Mouse (Mus musculus) cerebellum, postnatal 4 days (tissue): ENCODE data around the gene Wdr83.
"Not testable (repeated sequence)": the region's sequence is repeated elsewhere in the genome, so short reads cannot be mapped to it uniquely, and the experiment has no call there.

Experiments
- DNase-seq, 2 experiments: peaks; one replicate each; pipeline ENCODE4 v3.0.0; 2022; ENCODE audit warnings: low spot score in 2 of 2, mixed read lengths in 1 of 2

Gene Wdr83

DNA sequence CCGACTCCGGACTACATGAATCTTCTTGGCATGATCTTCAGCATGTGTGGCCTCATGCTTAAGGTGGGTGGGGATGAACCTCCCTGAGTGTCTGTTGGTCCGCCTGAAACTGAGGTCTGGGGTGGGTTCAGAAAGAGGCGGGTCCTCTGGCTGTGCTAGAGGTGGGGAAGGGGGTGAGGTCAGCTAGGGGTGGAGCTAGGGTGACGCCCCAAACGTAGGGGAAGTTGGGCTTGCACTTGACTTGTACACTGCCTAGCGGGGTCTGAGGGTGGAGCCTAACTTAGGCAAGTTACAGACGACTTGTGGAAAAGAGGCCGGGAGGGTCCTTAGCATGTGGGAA, at the start of gene Wdr83:
TSS of gene Wdr83 (minus strand) at position 91 of the 340 bp plus-strand sequence.
- no peak for DNase-seq

DNA sequence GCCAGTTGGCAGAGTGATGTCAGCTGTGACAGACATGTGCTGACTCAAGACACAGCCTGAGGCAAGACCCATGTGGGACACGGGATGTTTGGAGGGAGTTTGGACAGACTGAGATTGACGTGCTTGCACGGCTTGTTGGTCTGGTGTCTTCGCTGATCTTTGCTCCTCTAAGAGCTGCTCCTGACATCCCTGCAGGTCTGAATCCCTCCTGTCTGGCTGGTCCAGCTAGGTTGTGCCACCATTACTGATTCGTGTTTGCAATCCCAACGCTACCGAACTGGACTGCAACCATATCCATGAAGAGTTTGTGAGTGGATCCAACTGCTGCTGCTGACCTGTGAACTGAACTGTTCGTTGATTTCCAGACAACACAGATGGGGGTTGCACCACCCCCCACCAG, 42.6 kb upstream of the Wdr83 start:
- no peak for DNase-seq

DNA sequence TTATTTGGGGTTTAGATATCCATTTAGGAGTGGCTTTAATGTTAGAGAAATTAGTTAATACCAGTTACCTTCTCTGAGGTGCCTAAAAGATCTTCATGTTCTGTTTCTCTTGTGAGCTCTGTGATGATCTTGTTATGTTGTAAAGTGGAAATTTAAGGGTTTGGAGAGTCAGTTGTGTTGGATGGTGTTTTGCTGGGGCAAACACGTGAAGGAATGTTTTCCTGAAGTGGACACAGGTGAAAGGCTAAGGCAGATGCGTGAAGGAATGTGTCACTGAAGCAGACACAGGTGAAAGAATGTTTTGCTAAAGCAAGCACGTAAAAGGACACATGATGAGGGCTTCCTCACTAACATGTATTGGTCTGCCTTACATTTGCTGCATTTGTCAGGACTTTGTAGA, 41.9 kb upstream of the Wdr83 start, which contains the start of gene Zfp791:
TSS of gene Zfp791 (minus strand) at position 101 of the 400 bp plus-strand sequence.
- no peak for DNase-seq

DNA sequence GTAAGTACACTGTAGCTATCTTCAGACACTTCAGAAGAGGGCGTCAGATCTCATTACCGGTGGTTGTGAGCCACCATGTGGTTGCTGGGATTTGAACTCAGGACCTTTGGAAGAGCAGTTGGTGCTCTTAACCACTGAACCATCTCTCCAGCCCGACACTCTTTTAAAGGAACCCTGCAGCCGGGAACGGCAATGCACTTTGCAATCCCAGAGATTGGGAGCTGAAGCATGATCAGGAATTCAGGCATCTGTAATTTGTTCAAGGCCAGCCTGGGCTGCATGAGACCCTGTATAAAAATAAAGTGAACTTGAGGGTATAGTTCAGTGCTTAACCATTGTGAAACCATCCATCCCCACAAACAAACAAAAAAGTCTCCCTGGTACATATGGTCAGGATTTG, 39.1 kb upstream of the Wdr83 start:
- not testable (repeated sequence) for DNase-seq

DNA sequence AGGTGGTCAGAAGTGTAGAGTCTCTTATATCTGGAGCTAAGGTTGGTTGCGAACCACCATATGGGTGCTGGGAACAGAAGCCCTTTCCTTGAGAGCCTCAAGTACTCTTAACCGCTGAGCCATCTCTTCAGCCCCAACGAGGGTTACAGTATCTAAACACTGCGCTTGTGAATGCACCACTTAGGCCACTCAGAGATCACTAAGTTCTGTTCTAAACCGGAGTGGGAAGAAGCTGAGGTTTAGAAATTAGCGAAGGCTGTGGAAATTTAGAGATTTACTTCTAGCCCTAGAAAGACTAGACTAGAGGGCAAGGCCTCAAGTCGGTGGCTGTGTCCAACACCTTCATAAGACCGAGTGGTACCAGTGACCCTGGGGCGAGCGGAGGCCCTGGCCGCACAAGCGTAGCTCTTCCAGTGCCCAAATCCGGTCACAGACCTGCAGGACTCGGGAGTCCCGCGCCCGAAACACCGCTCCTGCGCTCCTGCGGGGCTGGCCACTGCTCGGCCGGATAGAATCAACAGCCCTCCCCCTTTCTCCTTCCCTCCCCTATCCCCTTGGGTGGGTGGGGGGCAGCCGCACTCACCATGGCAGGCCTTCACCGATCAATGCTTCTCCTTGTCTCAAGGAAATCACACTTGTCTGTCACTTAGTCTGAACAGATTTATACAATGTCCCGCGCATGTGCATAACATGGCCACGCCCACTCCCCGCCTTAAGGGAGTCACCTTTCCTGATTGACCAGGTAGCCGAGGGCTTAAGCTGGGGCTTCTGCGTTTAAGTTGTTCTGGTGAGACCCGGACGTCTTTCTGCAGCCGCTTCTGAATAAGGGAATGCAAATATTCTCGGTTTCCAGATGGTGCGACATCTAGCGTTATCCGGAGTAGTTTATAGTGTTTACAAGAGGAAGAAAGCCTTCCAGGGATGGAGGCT, 38.2 kb upstream of the Wdr83 start:
- peak; percentile 43 to 67 for DNase-seq

DNA sequence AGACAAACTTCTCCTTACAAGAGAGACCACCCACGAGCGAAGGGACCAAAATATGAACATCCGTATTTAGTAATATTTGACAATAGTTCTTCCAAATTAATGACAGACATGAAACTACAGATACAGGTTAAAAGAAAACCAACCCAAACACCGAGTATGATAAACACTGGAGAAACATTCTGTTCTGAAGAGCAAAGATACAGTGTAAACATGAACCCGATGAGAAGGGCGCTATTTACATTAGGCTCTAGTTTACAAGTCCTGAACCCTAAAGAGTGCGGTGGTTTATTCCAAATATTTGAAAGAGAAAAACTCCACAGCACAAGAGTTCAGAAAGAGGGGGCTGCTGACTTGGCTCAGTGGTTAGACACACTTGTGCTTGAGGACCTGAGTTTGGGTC, 35.9 kb upstream of the Wdr83 start:
- no peak for DNase-seq

DNA sequence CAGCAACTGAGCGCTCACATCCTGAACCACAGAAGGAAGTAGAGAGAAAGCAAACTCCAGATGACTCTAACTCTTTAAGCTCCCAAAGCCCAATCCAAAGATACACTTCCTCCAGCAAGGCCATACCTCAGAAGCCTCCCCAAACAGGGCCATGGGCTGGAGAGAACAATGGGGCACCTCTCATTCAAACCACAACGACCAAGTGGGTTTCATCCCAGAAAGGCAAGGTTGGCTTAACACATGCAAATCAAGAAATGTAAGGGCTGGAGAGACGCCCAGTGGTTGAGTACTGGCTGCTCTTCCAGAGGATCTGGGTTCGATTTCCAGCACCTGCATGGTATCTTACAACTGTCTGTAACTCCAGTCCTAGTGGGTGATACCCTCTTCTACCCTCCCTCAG, 34.4 kb upstream of the Wdr83 start:
- DNase-seq, result no peak

DNA sequence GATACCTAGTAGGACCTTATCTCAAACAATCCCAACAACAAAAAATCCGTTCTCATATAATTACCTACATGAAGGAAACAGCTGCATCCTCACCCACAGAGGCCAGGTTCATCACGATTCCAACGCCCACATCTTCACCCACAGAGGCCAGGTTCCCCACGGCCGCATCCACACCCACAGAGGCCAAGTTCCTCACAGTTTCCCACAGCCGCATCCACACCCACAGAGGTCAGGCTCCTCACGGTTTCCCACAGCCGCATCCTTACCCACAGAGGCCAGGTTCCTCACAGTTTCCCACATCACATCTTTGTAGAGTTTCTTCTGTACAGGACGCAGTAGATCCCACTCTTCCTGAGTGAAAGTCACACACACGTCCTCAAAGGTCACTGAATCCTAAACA, 32.1 kb upstream of the Wdr83 start:
- DNase-seq, result no peak

DNA sequence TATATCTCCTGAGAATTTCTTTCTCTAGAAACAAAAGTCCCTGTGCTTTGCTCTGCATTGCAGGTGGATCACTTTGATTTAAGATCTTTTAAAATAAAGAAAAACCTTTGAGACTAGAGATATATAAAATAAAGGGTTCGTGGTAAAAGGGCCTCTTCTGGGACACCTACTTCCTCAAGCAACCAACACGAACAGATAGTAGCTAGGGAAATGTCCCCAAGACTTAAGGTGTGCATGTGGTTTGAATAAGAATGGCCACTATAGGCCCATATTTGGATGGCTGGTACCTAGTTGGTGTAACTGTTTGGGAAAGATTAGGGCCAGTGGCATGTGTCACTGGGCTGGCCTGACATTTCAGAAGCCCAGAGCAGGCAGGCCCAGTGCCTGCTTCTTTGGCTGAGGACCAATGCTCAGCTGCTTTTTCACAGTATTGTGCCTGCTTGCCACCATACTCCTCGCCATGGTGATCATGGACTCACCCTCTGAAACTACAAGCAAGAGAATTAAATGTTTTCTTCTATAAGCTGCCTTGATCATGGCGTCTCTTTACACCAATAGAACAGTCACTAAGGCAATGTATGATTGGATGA, 19.1 kb upstream of the Wdr83 start:
- no peak for DNase-seq

DNA sequence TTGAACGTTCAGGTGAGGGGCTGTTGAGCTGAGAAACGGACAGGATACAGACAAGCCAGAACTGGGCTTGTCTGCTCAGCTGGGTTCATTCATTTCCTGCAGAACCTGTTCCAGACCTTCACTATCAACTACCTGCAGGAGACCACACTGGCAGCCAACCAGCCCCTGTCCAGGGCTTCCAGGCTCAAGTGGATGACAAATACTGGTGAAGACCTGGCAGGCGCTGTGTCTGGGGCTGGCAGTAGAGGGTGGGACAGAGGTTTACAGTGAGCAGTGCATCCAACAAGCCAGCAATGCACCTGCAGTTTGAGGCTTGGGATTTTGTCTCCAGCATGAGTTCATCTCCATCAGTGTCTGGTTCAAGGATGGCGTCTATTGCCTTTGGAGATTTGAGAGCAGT, 15.7 kb upstream of the Wdr83 start:
- no peak for DNase-seq

DNA sequence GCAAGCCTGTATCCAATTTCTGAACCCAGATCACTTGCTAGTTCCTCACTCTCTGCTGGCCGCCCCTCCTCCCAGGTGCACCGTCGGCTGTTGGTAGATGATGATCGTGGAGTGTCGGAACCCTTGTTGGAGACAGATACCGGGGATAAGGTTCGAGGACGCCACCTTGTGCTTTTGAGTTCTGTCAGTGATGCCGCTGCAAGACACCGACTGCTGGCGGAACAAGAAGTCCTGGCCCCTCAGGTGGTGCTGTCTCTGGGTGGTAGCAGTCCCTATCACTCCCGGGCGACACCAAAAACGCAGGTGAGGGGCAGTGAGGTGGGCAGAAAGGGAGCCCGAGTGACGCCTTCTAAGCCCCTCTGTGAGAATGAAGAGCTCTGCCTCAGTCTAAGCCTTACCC, 15.1 kb upstream of the Wdr83 start:
- DNase-seq, result no peak

DNA sequence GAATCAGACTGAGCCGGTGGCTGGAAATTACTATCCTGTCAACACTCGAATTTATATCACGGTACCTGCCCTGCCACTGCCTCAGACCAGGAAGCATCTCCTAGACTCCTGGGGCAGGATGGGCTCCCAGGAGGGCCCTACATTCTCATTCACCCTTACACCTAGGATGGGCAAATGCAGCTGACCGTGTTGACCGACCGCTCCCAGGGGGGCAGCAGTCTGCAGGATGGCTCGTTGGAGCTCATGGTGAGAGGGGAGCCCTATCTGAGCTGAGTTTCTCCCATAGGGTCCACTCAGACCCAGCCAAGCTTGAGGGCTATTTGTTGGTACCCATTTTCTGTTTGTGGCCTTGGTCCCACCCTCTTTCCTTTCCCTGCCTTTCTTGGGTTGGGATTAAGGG, 14.5 kb upstream of the Wdr83 start:
- no peak for DNase-seq

DNA sequence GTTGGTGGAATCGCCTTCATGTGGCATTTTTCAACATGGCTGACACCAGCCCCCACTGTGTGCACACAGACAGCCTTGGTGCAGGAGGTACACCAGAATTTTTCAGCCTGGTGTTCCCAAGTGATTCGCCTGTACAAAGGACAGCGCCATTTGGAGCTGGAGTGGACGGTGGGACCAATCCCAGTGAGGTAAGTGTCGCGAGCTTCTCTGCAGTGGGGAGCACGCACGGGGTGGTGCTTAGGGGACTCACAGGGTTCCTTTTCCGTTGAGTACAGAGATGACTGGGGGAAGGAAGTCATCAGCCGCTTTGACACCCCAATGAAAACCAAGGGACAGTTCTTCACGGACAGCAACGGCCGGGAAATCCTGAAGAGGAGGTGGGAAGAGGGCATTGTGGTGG, 13.9 kb upstream of the Wdr83 start:
- DNase-seq, result no peak

DNA sequence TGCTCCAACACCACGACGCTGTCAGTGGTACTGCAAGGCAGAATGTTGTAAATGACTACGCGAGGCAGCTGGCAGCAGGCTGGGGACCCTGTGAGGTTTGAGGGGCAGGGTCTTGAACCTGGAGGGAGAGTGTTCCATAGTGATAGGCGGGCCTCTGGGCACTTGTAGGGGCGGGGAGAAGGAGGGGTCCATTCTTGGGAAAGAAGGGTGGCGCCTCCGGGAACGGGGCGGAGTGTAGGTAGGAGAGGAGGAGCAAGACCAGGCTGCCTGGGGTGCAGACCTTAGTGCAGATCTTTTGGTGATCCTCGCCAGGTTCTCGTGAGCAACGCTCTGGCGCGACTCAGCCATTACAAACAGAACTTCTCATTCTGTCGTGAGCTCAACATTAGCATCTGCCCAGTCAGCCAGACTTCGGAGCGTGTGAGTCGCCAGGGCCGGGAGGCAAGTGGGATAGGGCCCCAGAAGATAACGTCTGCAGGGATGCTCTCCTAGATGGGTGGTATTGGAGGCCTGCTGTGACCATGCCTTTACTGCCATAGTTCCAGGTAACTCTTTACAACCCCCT, 10.5 kb upstream of the Wdr83 start:
- DNase-seq, result no peak

DNA sequence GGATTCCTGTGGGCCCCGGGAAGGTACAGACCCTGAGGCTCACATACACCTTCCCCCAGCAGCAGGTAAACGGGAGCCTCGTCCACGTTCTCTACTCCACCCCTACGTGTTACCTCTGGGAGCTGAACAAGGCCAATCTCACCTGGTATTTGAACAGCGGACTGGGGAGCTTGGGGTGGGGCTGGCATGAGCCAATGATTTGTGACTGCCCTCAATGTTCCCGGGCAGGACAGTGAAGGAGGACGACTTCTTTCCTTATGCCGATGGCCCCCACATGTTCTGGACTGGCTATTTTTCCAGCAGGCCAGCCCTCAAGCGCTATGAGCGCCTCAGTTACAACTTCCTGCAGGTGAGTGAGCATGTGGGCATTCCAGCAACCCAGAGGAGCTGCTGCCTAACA, 9.8 kb upstream of the Wdr83 start:
- DNase-seq, result no peak

DNA sequence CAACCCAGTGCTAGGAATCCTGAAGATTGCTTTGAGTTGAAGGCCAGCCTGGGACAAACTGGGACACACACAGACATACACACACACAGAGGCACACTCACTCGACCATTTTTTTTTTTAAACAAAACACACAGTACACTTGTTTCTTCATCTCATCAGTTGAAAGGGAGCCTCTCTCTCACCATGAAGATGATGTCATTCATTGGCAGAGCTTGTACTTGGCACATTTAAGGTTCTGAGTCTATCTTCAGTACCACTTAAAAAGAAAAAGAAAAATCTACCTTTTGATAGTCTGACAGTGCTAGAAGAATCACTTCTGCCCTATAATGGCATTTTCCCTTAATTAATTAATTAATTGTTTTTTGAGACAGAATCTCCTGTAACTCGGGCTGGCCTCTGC, 7.7 kb upstream of the Wdr83 start:
- DNase-seq, result no peak

DNA sequence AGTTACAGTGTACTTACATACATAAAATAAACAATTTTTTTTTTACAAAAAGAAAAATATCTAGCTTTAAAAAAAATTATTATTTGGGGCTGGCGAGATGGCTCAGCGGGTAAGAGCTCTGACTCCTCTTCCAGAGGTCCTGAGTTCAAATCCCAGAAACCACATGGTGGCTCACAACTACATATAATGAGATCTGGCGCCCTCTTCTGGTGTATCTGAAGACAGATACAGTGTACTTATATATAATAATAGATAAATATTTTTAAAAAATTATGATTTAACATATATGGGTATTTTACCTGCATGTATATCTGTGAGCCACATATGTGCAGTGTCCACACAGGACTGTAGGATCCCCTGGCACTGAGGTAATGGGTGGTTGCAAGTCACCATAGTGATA, 5.1 kb upstream of the Wdr83 start:
- no peak for DNase-seq

DNA sequence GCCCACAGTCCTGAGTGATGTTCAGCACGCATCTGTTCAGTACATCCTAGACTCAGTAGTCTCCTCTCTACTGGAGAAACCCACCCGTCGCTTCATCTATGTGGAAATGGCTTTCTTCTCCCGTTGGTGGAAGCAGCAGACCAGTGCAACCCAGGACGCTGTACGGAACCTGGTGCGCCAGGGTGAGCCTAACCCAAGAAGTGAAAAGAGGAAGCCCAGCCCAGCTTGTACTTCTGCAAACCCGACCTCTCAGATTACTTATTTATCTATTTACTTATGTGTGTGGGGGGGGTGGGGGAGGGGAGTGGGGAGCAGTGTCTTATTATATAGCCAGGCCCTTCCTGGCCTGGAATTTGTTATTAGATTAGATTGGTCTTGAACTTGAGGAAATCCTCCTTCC, 3.5 kb upstream of the Wdr83 start:
- no peak for DNase-seq

DNA sequence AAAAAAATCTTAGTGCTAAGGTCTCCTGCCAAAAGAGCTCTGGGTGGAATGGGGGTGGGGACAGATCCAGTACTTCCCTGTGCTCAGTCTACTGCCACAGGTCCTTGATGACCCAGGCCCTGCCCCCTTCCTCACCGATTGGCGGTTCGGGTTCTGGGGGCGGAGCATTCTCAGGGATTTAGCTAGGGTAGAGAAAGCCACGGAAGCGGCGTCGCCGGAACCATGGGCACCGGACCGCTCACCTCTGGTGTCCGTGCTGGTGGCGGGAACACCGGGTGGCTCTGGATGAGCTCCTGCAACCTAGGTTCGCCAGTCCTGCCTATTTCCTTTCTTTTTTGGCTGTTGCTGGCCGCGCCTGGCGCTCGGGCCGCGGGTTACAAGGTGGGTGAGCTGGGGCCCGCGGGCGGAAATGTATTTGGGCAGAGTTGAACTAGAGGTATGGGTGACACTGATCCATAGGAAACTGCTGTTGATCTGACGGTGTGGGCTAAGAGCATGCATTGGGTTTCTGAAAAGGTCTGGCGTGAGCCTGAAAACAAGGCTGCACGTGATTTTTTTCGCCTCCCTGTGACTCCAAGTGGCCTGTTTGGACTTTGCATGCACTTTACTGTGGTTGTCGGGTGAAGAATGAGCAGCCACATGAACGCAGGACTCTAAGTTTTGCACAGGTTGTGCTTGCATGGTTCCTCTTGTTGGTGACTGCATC, 2.2 kb upstream of the Wdr83 start, which contains the start of gene Man2b1:
TSS of gene Man2b1 (plus strand) at position 163 of the 706 bp plus-strand sequence.
- DNase-seq, result peak; percentile 60 to 69

DNA sequence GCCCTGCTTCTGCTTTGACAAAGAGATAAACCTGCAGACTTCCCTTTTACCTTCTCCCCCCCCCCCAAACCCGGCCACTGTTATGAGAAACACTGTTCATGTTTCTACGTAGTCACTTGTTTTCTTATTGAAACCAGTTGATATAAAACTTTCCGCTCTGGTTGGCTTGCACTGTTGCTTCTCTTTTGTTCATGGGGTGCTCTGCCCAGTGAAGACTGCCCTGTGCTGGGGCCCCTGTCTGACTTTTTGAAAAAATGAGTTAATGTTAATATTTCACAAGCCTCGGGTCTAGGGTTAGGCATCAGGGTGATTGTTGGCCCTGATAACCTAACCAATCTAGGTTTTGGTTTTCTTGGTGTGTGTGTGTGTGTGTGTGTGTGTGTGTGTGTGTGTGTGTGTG, 1.1 kb upstream of the Wdr83 start:
- not testable (repeated sequence) for DNase-seq

DNA sequence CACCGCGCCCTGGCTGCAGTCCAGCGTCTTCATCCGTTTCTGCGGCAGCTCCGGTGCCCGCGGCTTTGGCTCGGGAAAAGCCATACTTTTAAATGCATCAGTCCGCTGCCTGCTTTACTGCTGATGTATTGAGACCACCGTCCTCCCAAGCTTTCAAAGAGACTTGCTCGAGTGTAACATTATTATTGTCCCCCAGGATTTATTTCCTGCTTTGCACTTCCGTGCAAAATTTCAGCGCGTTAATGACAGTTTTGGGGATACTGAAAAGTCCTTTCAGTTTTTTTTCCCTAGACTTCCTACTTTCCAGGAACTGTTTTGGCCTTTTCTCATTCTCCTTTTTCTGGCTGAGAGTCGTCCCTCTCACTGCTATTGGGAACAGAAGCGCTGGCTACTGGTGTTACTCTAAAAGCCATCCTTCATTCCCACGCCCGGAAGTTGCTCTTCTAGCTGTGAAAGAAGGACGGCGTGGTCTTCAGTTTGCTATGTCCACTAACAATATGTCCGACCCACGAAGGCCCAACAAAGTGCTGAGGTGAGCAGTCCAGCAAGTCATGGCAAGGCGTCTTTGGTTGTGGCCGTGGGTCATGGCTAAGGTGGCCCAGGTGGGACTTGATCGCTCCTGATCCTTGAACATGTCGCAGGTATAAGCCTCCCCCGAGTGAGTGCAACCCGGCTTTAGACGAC, 432 bp downstream of the Wdr83 start, which contains the start of gene Wdr83os:
TSS of gene Wdr83os (plus strand) at position 209 of the 684 bp plus-strand sequence.
- peak in 1 of 2 experiments; percentile 56 for DNase-seq

DNA sequence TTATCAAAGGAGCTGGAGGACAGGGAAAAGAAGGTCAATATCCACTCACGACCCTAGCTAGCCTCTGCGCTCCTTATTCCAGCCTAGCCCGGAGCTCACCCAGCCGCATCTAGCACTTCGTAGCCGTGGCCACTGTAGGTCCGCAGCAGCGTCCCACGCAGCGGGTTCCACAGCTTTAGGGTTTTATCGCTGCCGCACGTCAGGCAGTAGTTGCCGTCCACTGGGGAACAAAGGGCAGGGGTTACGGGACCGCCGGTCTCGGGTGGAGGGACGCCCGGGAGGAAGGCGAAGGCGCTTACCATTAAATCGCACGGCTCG, 933 bp downstream of the Wdr83 start:
- DNase-seq, result no peak
